Mouse (Mus musculus): Measurements from ENCODE around the gene Eme1. TPM values are rescaled to one million over a fixed set of nuclear protein-coding genes. Genes with fewer than 3 reads are reported as not detected.
A peak's percentile ranks its signal among the peaks of the same experiment; 100 is the strongest.
"Not testable (repeated sequence)": the region's sequence is repeated elsewhere in the genome, so short reads cannot be mapped to it uniquely, and the experiment has no call there.

Eme1 gene
- polyA plus RNA-seq, 1 experiment, result 2.8 TPM

GRCm38 (mm10) chr11:94676754-94677606 is 23.2 kb upstream of the Eme1 start, which contains the start of gene Xylt2:
Xylt2 (minus strand) TSS chr11:94677515.
- H3K4me3 ChIP-seq (ENCODE audit: low read depth, low read length), result peak within 1 kb of the TSS; percentile 93
- WGBS, result under 1% methylated on average over 78 of the region's 82 CpGs
- TF ChIP-seq POLR2A (IDR thresholded peaks at IDR 0.05; ENCODE audit: low read depth, low read length) (peak; percentile 67), CTCF (IDR thresholded peaks at IDR 0.05; ENCODE audit: extremely low read depth, insufficient read length, insufficient replicate concordance, low read depth, low read length) (no peak)
- no peak within 1 kb of the TSS for H3K27ac ChIP-seq (ENCODE audit: insufficient read depth, low read depth, low read length)
- no peaks in the 10 kb centered on the region for H3K36me3 ChIP-seq (ENCODE audit: control insufficient read depth, insufficient read depth, low read length)
- peaks cover 17% of the 10 kb centered on the region for H3K4me1 ChIP-seq (ENCODE audit: control insufficient read depth, insufficient read depth, insufficient read length, low read length)
- H3K27me3 ChIP-seq (ENCODE audit: control insufficient read depth, insufficient read depth, low read length), result no peaks in the 10 kb centered on the region

GRCm38 (mm10) chr11:94676308-94676707 is 22.5 kb upstream of the Eme1 start:
- 43% methylated on average over 4 of the region's 4 CpGs for WGBS
- Histone ChIP-seq H3K27me3 (ENCODE audit: control insufficient read depth, insufficient read depth, low read length) (no peaks in the 10 kb centered on the region), H3K27ac (ENCODE audit: insufficient read depth, low read depth, low read length) (no peak overlapping the region), H3K4me1 (ENCODE audit: control insufficient read depth, insufficient read depth, insufficient read length, low read length) (peaks cover 17% of the 10 kb centered on the region), H3K4me3 (ENCODE audit: low read depth, low read length) (peak overlapping the region; percentile 93), H3K36me3 (ENCODE audit: control insufficient read depth, insufficient read depth, low read length) (no peaks in the 10 kb centered on the region)
- no peak for TF ChIP-seq POLR2A (IDR thresholded peaks at IDR 0.05; ENCODE audit: low read depth, low read length)
- no peak for TF ChIP-seq CTCF (IDR thresholded peaks at IDR 0.05; ENCODE audit: extremely low read depth, insufficient read length, insufficient replicate concordance, low read depth, low read length)

- H3K27ac ChIP-seq (ENCODE audit: insufficient read depth, low read depth, low read length), result no peak overlapping the region
- TF ChIP-seq POLR2A (IDR thresholded peaks at IDR 0.05; ENCODE audit: low read depth, low read length) (no peak), CTCF (IDR thresholded peaks at IDR 0.05; ENCODE audit: extremely low read depth, insufficient read length, insufficient replicate concordance, low read depth, low read length) (no peak)
- no peaks in the 10 kb centered on the region for H3K27me3 ChIP-seq (ENCODE audit: control insufficient read depth, insufficient read depth, low read length)
- peaks cover 1% of the 10 kb centered on the region; the same call in 1 of the 2 replicates for H3K36me3 ChIP-seq (ENCODE audit: control insufficient read depth, insufficient read depth, low read length)
- no peak overlapping the region for H3K4me3 ChIP-seq (ENCODE audit: low read depth, low read length)
- H3K4me1 ChIP-seq (ENCODE audit: control insufficient read depth, insufficient read depth, insufficient read length, low read length), result peaks cover 17% of the 10 kb centered on the region
- 72% methylated on average over 5 of the region's 5 CpGs for WGBS
Measured at GRCm38 (mm10) chr11:94675446-94675845, 21.7 kb upstream of the Eme1 start.

- TF ChIP-seq POLR2A (IDR thresholded peaks at IDR 0.05; ENCODE audit: low read depth, low read length), result no peak
- TF ChIP-seq CTCF (IDR thresholded peaks at IDR 0.05; ENCODE audit: extremely low read depth, insufficient read length, insufficient replicate concordance, low read depth, low read length), result no peak
- Histone ChIP-seq H3K4me3 (ENCODE audit: low read depth, low read length) (no peak overlapping the region), H3K4me1 (ENCODE audit: control insufficient read depth, insufficient read depth, insufficient read length, low read length) (peaks cover 17% of the 10 kb centered on the region), H3K27me3 (ENCODE audit: control insufficient read depth, insufficient read depth, low read length) (no peaks in the 10 kb centered on the region), H3K27ac (ENCODE audit: insufficient read depth, low read depth, low read length) (no peak overlapping the region), H3K36me3 (ENCODE audit: control insufficient read depth, insufficient read depth, low read length) (peaks cover 4% of the 10 kb centered on the region; the same call in 1 of the 2 replicates)
- WGBS, result 85% methylated on average over 5 of the region's 5 CpGs
Measured at GRCm38 (mm10) chr11:94674984-94675383, 21.2 kb upstream of the Eme1 start.

- Histone ChIP-seq H3K36me3 (ENCODE audit: control insufficient read depth, insufficient read depth, low read length) (peaks cover 56% of the 10 kb centered on the region), H3K27me3 (ENCODE audit: control insufficient read depth, insufficient read depth, low read length) (no peaks in the 10 kb centered on the region), H3K4me1 (ENCODE audit: control insufficient read depth, insufficient read depth, insufficient read length, low read length) (peaks cover 3% of the 10 kb centered on the region; the same call in 1 of the 2 replicates), H3K27ac (ENCODE audit: insufficient read depth, low read depth, low read length) (no peak overlapping the region), H3K4me3 (ENCODE audit: low read depth, low read length) (no peak overlapping the region)
- TF ChIP-seq POLR2A (IDR thresholded peaks at IDR 0.05; ENCODE audit: low read depth, low read length) (no peak), CTCF (IDR thresholded peaks at IDR 0.05; ENCODE audit: extremely low read depth, insufficient read length, insufficient replicate concordance, low read depth, low read length) (no peak)
- WGBS, result 79% methylated on average over 6 of the region's 6 CpGs
Measured at GRCm38 (mm10) chr11:94665281-94665680, 11.5 kb upstream of the Eme1 start.

GRCm38 (mm10) chr11:94661344-94661743 is 7.6 kb upstream of the Eme1 start:
- Histone ChIP-seq H3K4me3 (ENCODE audit: low read depth, low read length) (no peak overlapping the region), H3K36me3 (ENCODE audit: control insufficient read depth, insufficient read depth, low read length) (peaks cover 57% of the 10 kb centered on the region), H3K27me3 (ENCODE audit: control insufficient read depth, insufficient read depth, low read length) (no peaks in the 10 kb centered on the region), H3K4me1 (ENCODE audit: control insufficient read depth, insufficient read depth, insufficient read length, low read length) (peaks cover 3% of the 10 kb centered on the region; the same call in 1 of the 2 replicates), H3K27ac (ENCODE audit: insufficient read depth, low read depth, low read length) (no peak overlapping the region)
- no peak for TF ChIP-seq POLR2A (IDR thresholded peaks at IDR 0.05; ENCODE audit: low read depth, low read length)
- no peak for TF ChIP-seq CTCF (IDR thresholded peaks at IDR 0.05; ENCODE audit: extremely low read depth, insufficient read length, insufficient replicate concordance, low read depth, low read length)
- WGBS, result 23% methylated on average over 1 of the region's 1 CpGs

- H3K36me3 ChIP-seq (ENCODE audit: control insufficient read depth, insufficient read depth, low read length), result peaks cover 9% of the 10 kb centered on the region
- H3K4me3 ChIP-seq (ENCODE audit: low read depth, low read length), result no peak overlapping the region
- H3K27ac ChIP-seq (ENCODE audit: insufficient read depth, low read depth, low read length), result no peak overlapping the region
- H3K4me1 ChIP-seq (ENCODE audit: control insufficient read depth, insufficient read depth, insufficient read length, low read length), result peaks cover 5% of the 10 kb centered on the region
- H3K27me3 ChIP-seq (ENCODE audit: control insufficient read depth, insufficient read depth, low read length), result no peaks in the 10 kb centered on the region
- no peak for TF ChIP-seq POLR2A (IDR thresholded peaks at IDR 0.05; ENCODE audit: low read depth, low read length)
- TF ChIP-seq CTCF (IDR thresholded peaks at IDR 0.05; ENCODE audit: extremely low read depth, insufficient read length, insufficient replicate concordance, low read depth, low read length), result no peak
- WGBS, result 37% methylated on average over 8 of the region's 8 CpGs
Measured at GRCm38 (mm10) chr11:94652973-94653372, 791 bp downstream of the Eme1 start.

GRCm38 (mm10) chr11:94651241-94651640 is 2.5 kb downstream of the Eme1 start:
- not testable (repeated sequence) for H3K4me1 ChIP-seq (ENCODE audit: control insufficient read depth, insufficient read depth, insufficient read length, low read length); H3K27me3 ChIP-seq (ENCODE audit: control insufficient read depth, insufficient read depth, low read length); H3K27ac ChIP-seq (ENCODE audit: insufficient read depth, low read depth, low read length); H3K4me3 ChIP-seq (ENCODE audit: low read depth, low read length); H3K36me3 ChIP-seq (ENCODE audit: control insufficient read depth, insufficient read depth, low read length)
- WGBS, result 95% methylated on average over 6 of the region's 7 CpGs
